Mouse (Mus musculus) stomach, postnatal 0 days (tissue): Measurements from ENCODE around the gene Nod1.

Source experiments
- CTCF ChIP-seq: IDR thresholded peaks from 2 replicates; pipeline ENCODE4 v1.5.1; 2016; ENCODE audit warnings: antibody characterized with exemption, low read depth, mild to moderate bottlenecking, moderate library complexity
- EP300 ChIP-seq: optimal IDR thresholded peaks from 2 replicates; pipeline ENCODE3; 2016; ENCODE audit warnings: antibody characterized with exemption

DNA sequence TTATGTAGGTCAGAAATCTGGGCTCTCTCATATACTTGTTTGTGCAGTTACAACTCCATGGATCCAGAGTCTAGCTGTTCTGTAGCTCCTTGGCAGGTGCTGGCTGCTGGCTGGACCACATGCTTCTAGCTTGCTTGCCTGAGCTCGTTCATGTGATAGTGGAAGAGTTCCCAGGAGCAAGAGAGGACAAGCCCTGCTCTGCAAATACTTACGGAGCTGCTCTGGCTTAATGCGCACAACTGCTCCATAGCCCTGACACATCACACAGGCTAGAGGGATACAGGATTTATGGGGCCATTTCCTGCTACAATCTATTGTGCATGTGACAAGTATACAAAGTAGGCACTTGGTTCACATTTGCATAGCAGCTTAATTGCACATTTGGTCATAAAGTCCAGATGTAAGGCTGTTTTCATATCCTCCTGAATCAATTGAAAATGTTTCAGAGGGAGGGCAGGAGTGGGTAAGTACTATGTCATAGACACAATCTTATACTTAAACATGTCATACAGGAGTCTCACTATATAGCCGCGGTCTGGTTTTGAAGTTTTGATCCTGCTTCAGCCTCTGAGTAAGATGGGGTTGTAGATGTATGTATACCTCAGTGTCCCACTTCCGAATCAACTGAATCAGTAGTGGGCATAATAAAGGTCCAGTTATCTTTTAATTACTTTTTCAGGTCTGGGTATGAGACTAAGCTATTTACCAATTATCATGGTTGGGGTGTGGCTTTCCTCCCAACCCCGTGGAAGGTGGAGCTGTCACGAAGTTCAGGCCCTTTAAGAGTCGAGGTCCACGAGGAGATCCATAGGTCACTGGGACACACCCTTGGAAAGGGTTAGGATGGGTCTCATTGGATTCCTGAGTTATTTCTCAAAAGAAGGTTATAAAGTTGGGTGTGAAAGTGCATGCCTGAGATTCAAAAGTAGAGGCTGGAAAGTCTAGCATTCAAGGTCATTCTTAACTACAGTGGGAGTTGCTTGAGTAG lies 66.1 kb downstream of the Nod1 start:
- TF ChIP-seq CTCF: no peak
- TF ChIP-seq EP300: peak; percentile 37
